Mouse (Mus musculus) liver, embryonic 16.5 days (tissue): ENCODE data around the gene Slain2. TPM values are rescaled to one million over a fixed set of nuclear protein-coding genes. Genes with fewer than 3 reads are reported as not detected.

Source experiments
- ATAC-seq: fragments of 200-750 bp; cut with Nextera tagmentation; 2 replicates; pipeline ENCODE4 v1.8.0; 2017; ENCODE audit warnings: low read depth, mild to moderate bottlenecking, moderate number of reproducible peaks, moderate library complexity
- H3K27ac ChIP-seq: fragments of 300-500 bp; sonication (generic); 2 replicates; pipeline ENCODE4 v1.5.1; 2014; ENCODE audit warnings: mild to moderate bottlenecking, low read length
- H3K27me3 ChIP-seq: fragments of 300-500 bp; sonication (generic); 2 replicates; pipeline ENCODE4 v1.6.1; 2014; ENCODE audit warnings: low read depth, low read length, mixed read lengths; ENCODE audit not compliant: control insufficient read depth, insufficient read depth
- H3K36me3 ChIP-seq: fragments of 300-500 bp; sonication (generic); 2 replicates; pipeline ENCODE4 v1.6.1; 2014; ENCODE audit warnings: mild to moderate bottlenecking; ENCODE audit not compliant: control insufficient read depth, insufficient read depth
- H3K4me1 ChIP-seq: fragments of 300-500 bp; sonication (generic); 2 replicates; pipeline ENCODE4 v1.6.1; 2014; ENCODE audit warnings: low read depth, low read length, mixed read lengths; ENCODE audit not compliant: control insufficient read depth
- H3K4me2 ChIP-seq: fragments of 300-500 bp; sonication (generic); 2 replicates; pipeline ENCODE4 v1.6.1; 2014; ENCODE audit warnings: low read depth, low read length, mixed read lengths
- H3K4me3 ChIP-seq: fragments of 300-500 bp; sonication (generic); 2 replicates; pipeline ENCODE4 v1.5.1; 2014; ENCODE audit warnings: low read depth, mild to moderate bottlenecking, low read length
- H3K9ac ChIP-seq: fragments of 300-500 bp; sonication (generic); 2 replicates; pipeline ENCODE4 v1.6.1; 2014; ENCODE audit warnings: low read depth, low read length
- H3K9me3 ChIP-seq: fragments of 300-500 bp; sonication (generic); replicated peaks from 2 replicates; pipeline ENCODE4 v1.6.1; 2016; ENCODE audit warnings: low read length; ENCODE audit not compliant: control insufficient read depth
- WGBS: fragments of 180-500 bp; shearing (Covaris S2); extraction: QIAGEN DNeasy Blood & Tissue Kit; methylation state at CpG from one replicate; pipeline ENCODE4 v1.1.7; 2014; ENCODE audit not compliant: insufficient replicate concordance; 5-methylcytosine and 5-hydroxymethylcytosine counted together
- polyA plus RNA-seq: library from polyadenylated mRNA; unstranded; fragments of >200 nt; fragmentation: Nextera tagmentation; extraction: Ambion mirVana; gene quantifications from 2 replicates; pipeline ENCODE4 v1.2.1, GENCODE M21; 2015

The Slain2 gene
- polyA plus RNA-seq, 1 experiment from 2014 or later: 3.2 TPM

- H3K27ac ChIP-seq: no peak overlapping the region
- H3K4me2 ChIP-seq: no peak overlapping the region
- no peak for ATAC-seq
- WGBS: 82% methylated on average over 17 of the region's 17 CpGs
- H3K9me3 ChIP-seq: no peaks in the 10 kb centered on the region
- no peaks in the 10 kb centered on the region for H3K27me3 ChIP-seq
- H3K4me1 ChIP-seq: no peaks in the 10 kb centered on the region
- no peak overlapping the region for H3K9ac ChIP-seq
- H3K4me3 ChIP-seq: no peak overlapping the region
- H3K36me3 ChIP-seq: no peaks in the 10 kb centered on the region
Measured at GRCm38 (mm10) chr5:72957281-72957680, 43.2 kb downstream of the Slain2 start.

- no peak overlapping the region for H3K4me2 ChIP-seq
- 76% methylated on average over 6 of the region's 6 CpGs for WGBS
- no peaks in the 10 kb centered on the region for H3K27me3 ChIP-seq
- no peak overlapping the region for H3K4me3 ChIP-seq
- ATAC-seq: no peak
- H3K27ac ChIP-seq: no peak overlapping the region
- H3K9ac ChIP-seq: no peak overlapping the region
- no peaks in the 10 kb centered on the region for H3K36me3 ChIP-seq
- H3K4me1 ChIP-seq: no peaks in the 10 kb centered on the region
- no peaks in the 10 kb centered on the region for H3K9me3 ChIP-seq
Measured at GRCm38 (mm10) chr5:72960096-72960495, 46.0 kb downstream of the Slain2 start.

- Histone ChIP-seq H3K27ac (no peak overlapping the region), H3K9me3 (no peaks in the 10 kb centered on the region), H3K4me3 (no peak overlapping the region), H3K36me3 (no peaks in the 10 kb centered on the region), H3K9ac (no peak overlapping the region), H3K27me3 (no peaks in the 10 kb centered on the region), H3K4me2 (no peak overlapping the region), H3K4me1 (no peaks in the 10 kb centered on the region)
- WGBS: 54% methylated on average over 3 of the region's 3 CpGs
- no peak for ATAC-seq
Measured at GRCm38 (mm10) chr5:72965706-72966105, 51.6 kb downstream of the Slain2 start.

GRCm38 (mm10) chr5:72972435-72972834 lies 58.3 kb downstream of the Slain2 start:
- WGBS: 58% methylated on average over 4 of the region's 4 CpGs
- Histone ChIP-seq H3K9me3 (no peaks in the 10 kb centered on the region), H3K4me3 (no peak overlapping the region), H3K4me2 (no peak overlapping the region), H3K36me3 (no peaks in the 10 kb centered on the region), H3K27me3 (no peaks in the 10 kb centered on the region), H3K4me1 (no peaks in the 10 kb centered on the region), H3K27ac (no peak overlapping the region), H3K9ac (no peak overlapping the region)
- no peak for ATAC-seq

- WGBS: 62% methylated on average over 5 of the region's 5 CpGs
- no peaks in the 10 kb centered on the region for H3K4me1 ChIP-seq
- no peaks in the 10 kb centered on the region for H3K27me3 ChIP-seq
- H3K9me3 ChIP-seq: no peaks in the 10 kb centered on the region
- no peaks in the 10 kb centered on the region for H3K36me3 ChIP-seq
- no peak overlapping the region for H3K9ac ChIP-seq
- no peak for ATAC-seq
- H3K4me3 ChIP-seq: no peak overlapping the region
- no peak overlapping the region for H3K27ac ChIP-seq
- H3K4me2 ChIP-seq: no peak overlapping the region
Measured at GRCm38 (mm10) chr5:72972934-72973333, 58.8 kb downstream of the Slain2 start.

- no peak for ATAC-seq
- H3K4me3 ChIP-seq: no peak within 1 kb of the TSS
- no peaks in the 10 kb centered on the region for H3K36me3 ChIP-seq
- no peaks in the 10 kb centered on the region for H3K4me1 ChIP-seq
- H3K9ac ChIP-seq: no peak within 1 kb of the TSS
- H3K27ac ChIP-seq: no peak within 1 kb of the TSS
- 80% methylated on average over 7 of the region's 7 CpGs for WGBS
- H3K4me2 ChIP-seq: no peak within 1 kb of the TSS
- no peaks in the 10 kb centered on the region for H3K9me3 ChIP-seq
- no peaks in the 10 kb centered on the region for H3K27me3 ChIP-seq
Measured at GRCm38 (mm10) chr5:72974602-72975001, 60.5 kb downstream of the Slain2 start, which contains the start of gene Gm10135. Gene Gm10135 (minus strand): TSS chr5:72974702.

GRCm38 (mm10) chr5:72975996-72976395 lies 61.9 kb downstream of the Slain2 start:
- no peaks in the 10 kb centered on the region for H3K4me1 ChIP-seq
- H3K4me2 ChIP-seq: no peak overlapping the region
- H3K36me3 ChIP-seq: no peaks in the 10 kb centered on the region
- no peak overlapping the region for H3K4me3 ChIP-seq
- ATAC-seq: no peak
- H3K9ac ChIP-seq: no peak overlapping the region
- H3K27ac ChIP-seq: no peak overlapping the region
- 72% methylated on average over 6 of the region's 6 CpGs for WGBS
- H3K9me3 ChIP-seq: no peaks in the 10 kb centered on the region
- H3K27me3 ChIP-seq: no peaks in the 10 kb centered on the region

- no peaks in the 10 kb centered on the region for H3K36me3 ChIP-seq
- WGBS: 72% methylated on average over 4 of the region's 4 CpGs
- H3K4me2 ChIP-seq: no peak overlapping the region
- H3K9ac ChIP-seq: no peak overlapping the region
- H3K4me1 ChIP-seq: no peaks in the 10 kb centered on the region
- no peaks in the 10 kb centered on the region for H3K27me3 ChIP-seq
- H3K9me3 ChIP-seq: no peaks in the 10 kb centered on the region
- no peak for ATAC-seq
- H3K27ac ChIP-seq: no peak overlapping the region
- no peak overlapping the region for H3K4me3 ChIP-seq
Measured at GRCm38 (mm10) chr5:72976539-72976938, 62.4 kb downstream of the Slain2 start.

- 0% methylated on average over 2 of the region's 2 CpGs for WGBS
- no peak for ATAC-seq
- no peaks in the 10 kb centered on the region for H3K4me1 ChIP-seq
Measured at GRCm38 (mm10) chr5:72984091-72984490, 70.0 kb downstream of the Slain2 start.

More at GRCm38 (mm10) chr5:72984091-72984490, 70.0 kb downstream of the Slain2 start:
- no peak overlapping the region for H3K9ac ChIP-seq
- no peaks in the 10 kb centered on the region for H3K27me3 ChIP-seq
- H3K4me3 ChIP-seq: no peak overlapping the region
- no peak overlapping the region for H3K4me2 ChIP-seq
- no peak overlapping the region for H3K27ac ChIP-seq
- no peaks in the 10 kb centered on the region for H3K9me3 ChIP-seq
- no peaks in the 10 kb centered on the region for H3K36me3 ChIP-seq
